Mouse (Mus musculus): ENCODE results near the gene F2r. TPM values are rescaled to one million over a fixed set of nuclear protein-coding genes. Genes with fewer than 3 reads are reported as not detected.

F2r gene
- polyA plus RNA-seq, 1 experiment from 2014 or later, result 129 TPM

- DNase-seq (ENCODE audit: low spot score, missing footprints) (no peak), ATAC-seq (ENCODE audit: low FRiP score) (no peak)
- H3K27me3 ChIP-seq (ENCODE audit: control insufficient read depth, insufficient read depth, low read length), result no peaks in the 10 kb centered on the region
- WGBS, result 85% methylated on average over 10 of the region's 10 CpGs
- no peak overlapping the region for H3K4me3 ChIP-seq (ENCODE audit: low read depth, low read length)
- H3K4me2 ChIP-seq, result no peak overlapping the region
- H3K9me3 ChIP-seq (ENCODE audit: control insufficient read depth, low read length), result no peaks in the 10 kb centered on the region
- no peaks in the 10 kb centered on the region for H3K36me3 ChIP-seq (ENCODE audit: control insufficient read depth, insufficient read depth, low read length)
- no peak overlapping the region for H3K9ac ChIP-seq (ENCODE audit: low read length)
- peaks cover 2% of the 10 kb centered on the region; the same call in 1 of the 2 replicates for H3K4me1 ChIP-seq (ENCODE audit: control insufficient read depth, insufficient read depth, low read length)
- no peak overlapping the region for H3K27ac ChIP-seq (ENCODE audit: low read depth, low read length)
These were observed 19.4 kb upstream of the F2r start for GRCm38 (mm10) chr13:95637737-95638136.

DNA sequence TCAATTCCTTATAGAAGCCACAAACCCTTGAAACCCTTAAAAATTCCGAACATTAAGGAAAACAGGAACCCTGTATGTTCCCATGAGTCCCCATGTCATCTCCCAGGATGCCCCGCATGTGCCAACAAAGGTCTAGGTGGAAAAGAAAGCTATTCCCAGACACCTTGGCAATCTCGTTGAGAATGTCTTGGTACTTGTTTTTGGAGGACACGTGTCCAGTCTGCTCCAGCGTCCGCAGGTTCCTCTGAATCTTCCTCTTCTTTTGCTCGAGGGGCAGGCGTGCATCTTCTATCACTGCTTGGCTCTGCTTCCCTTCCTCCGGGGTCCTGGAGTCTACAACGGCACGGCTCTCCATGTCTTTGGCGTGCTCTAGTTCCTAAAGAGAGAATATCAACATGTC, 17.0 kb upstream of the F2r start:
- Histone ChIP-seq H3K4me1 (ENCODE audit: control insufficient read depth, insufficient read depth, low read length) (peaks cover 2% of the 10 kb centered on the region; the same call in 1 of the 2 replicates), H3K27me3 (ENCODE audit: control insufficient read depth, insufficient read depth, low read length) (no peaks in the 10 kb centered on the region), H3K4me2 (no peak overlapping the region), H3K36me3 (ENCODE audit: control insufficient read depth, insufficient read depth, low read length) (peaks cover 2% of the 10 kb centered on the region; the same call in 1 of the 2 replicates), H3K9me3 (ENCODE audit: control insufficient read depth, low read length) (no peaks in the 10 kb centered on the region), H3K9ac (ENCODE audit: low read length) (no peak overlapping the region), H3K4me3 (ENCODE audit: low read depth, low read length) (no peak overlapping the region), H3K27ac (ENCODE audit: low read depth, low read length) (no peak overlapping the region)
- WGBS, result 91% methylated on average over 12 of the region's 12 CpGs
- ATAC-seq (ENCODE audit: low FRiP score) (no peak), DNase-seq (ENCODE audit: low spot score, missing footprints) (no peak)

DNA sequence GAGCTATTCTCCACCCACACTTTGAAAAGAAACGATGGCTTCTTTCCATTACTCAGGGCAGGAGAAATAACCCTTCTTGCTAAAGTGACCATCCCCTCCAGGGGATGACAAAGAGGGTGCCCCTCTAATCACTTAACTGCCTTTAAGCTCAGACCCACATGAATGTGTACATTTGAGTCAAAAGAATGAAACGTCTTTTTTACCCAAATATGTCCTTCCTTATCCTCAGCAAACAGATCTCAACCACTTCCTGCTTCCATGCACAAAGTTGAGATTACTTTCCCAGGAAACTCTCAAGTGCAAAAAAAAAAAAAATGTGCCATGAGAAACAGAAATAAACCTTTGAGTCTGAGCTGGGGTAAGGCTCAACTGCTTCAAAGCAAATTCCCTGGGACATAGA, 16.2 kb upstream of the F2r start:
- Histone ChIP-seq H3K4me1 (ENCODE audit: control insufficient read depth, insufficient read depth, low read length) (peaks cover under 1% of the 10 kb centered on the region; the same call in 1 of the 2 replicates), H3K9me3 (ENCODE audit: control insufficient read depth, low read length) (no peaks in the 10 kb centered on the region), H3K27ac (ENCODE audit: low read depth, low read length) (no peak overlapping the region), H3K36me3 (ENCODE audit: control insufficient read depth, insufficient read depth, low read length) (peaks cover 2% of the 10 kb centered on the region; the same call in 1 of the 2 replicates), H3K4me2 (no peak overlapping the region), H3K27me3 (ENCODE audit: control insufficient read depth, insufficient read depth, low read length) (no peaks in the 10 kb centered on the region), H3K4me3 (ENCODE audit: low read depth, low read length) (no peak overlapping the region), H3K9ac (ENCODE audit: low read length) (no peak overlapping the region)
- WGBS, result 67% methylated on average over 2 of the region's 2 CpGs
- DNase-seq (ENCODE audit: low spot score, missing footprints) (no peak), ATAC-seq (ENCODE audit: low FRiP score) (no peak)

DNA sequence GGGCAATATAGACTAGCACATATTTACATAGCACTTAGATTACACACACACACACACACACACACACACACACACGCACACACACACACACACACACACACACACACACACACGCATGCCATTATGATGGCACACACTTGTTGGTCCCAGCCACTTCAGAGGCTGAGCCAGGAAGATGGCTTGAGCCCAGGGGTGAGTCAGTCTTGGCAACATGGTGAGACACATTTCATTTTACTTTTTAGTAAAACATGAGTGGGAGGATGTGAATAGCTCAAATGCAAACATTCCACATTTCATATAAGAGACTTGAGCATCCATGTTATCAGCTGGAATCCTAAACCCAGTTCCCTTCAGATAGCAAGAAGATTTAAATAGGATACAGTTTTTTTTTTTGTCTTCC, 15.1 kb upstream of the F2r start:
- no peaks in the 10 kb centered on the region for H3K9me3 ChIP-seq (ENCODE audit: control insufficient read depth, low read length)
- no peak overlapping the region for H3K9ac ChIP-seq (ENCODE audit: low read length)
- H3K4me3 ChIP-seq (ENCODE audit: low read depth, low read length), result no peak overlapping the region
- ATAC-seq (ENCODE audit: low FRiP score) (no peak), DNase-seq (ENCODE audit: low spot score, missing footprints) (no peak)
- H3K36me3 ChIP-seq (ENCODE audit: control insufficient read depth, insufficient read depth, low read length), result peaks cover 2% of the 10 kb centered on the region; the same call in 1 of the 2 replicates
- WGBS, result 87% methylated on average over 2 of the region's 2 CpGs
- H3K27me3 ChIP-seq (ENCODE audit: control insufficient read depth, insufficient read depth, low read length), result no peaks in the 10 kb centered on the region
- no peak overlapping the region for H3K27ac ChIP-seq (ENCODE audit: low read depth, low read length)
- H3K4me2 ChIP-seq, result no peak overlapping the region
- no peaks in the 10 kb centered on the region for H3K4me1 ChIP-seq (ENCODE audit: control insufficient read depth, insufficient read depth, low read length)

DNA sequence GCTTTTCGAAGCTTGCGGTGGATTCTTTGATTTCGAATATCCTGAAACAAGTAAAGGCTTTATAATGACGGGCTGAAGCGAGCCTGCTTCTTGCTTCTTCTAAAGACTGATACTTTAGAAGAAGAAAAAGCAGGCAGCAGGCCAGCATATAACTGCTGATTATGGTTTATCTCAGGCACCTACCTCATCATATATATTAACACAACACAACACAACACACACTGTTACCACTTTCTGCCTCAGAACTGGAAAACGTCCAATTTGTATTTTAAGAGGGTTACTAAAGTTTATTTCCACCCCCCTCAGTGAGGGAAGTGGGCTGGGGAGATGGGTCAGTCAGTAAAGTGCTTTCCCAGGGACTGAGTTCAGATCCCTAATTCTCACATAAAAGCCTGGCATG, 13.9 kb upstream of the F2r start:
- Histone ChIP-seq H3K9ac (ENCODE audit: low read length) (no peak overlapping the region), H3K27ac (ENCODE audit: low read depth, low read length) (no peak overlapping the region), H3K27me3 (ENCODE audit: control insufficient read depth, insufficient read depth, low read length) (no peaks in the 10 kb centered on the region), H3K4me3 (ENCODE audit: low read depth, low read length) (no peak overlapping the region), H3K4me2 (no peak overlapping the region), H3K9me3 (ENCODE audit: control insufficient read depth, low read length) (no peaks in the 10 kb centered on the region), H3K36me3 (ENCODE audit: control insufficient read depth, insufficient read depth, low read length) (peaks cover 2% of the 10 kb centered on the region; the same call in 1 of the 2 replicates), H3K4me1 (ENCODE audit: control insufficient read depth, insufficient read depth, low read length) (no peaks in the 10 kb centered on the region)
- DNase-seq (ENCODE audit: low spot score, missing footprints), result no peak
- no peak for ATAC-seq (ENCODE audit: low FRiP score)
- WGBS, result 95% methylated on average over 6 of the region's 6 CpGs

- Histone ChIP-seq H3K36me3 (ENCODE audit: control insufficient read depth, insufficient read depth, low read length) (peaks cover 2% of the 10 kb centered on the region; the same call in 1 of the 2 replicates), H3K27me3 (ENCODE audit: control insufficient read depth, insufficient read depth, low read length) (no peaks in the 10 kb centered on the region), H3K9ac (ENCODE audit: low read length) (no peak overlapping the region), H3K4me1 (ENCODE audit: control insufficient read depth, insufficient read depth, low read length) (no peaks in the 10 kb centered on the region), H3K4me3 (ENCODE audit: low read depth, low read length) (no peak overlapping the region), H3K27ac (ENCODE audit: low read depth, low read length) (no peak overlapping the region), H3K9me3 (ENCODE audit: control insufficient read depth, low read length) (no peaks in the 10 kb centered on the region), H3K4me2 (no peak overlapping the region)
- no peak for DNase-seq (ENCODE audit: low spot score, missing footprints)
- ATAC-seq (ENCODE audit: low FRiP score), result no peak
- 88% methylated on average over 2 of the region's 2 CpGs for WGBS
These were observed 12.5 kb upstream of the F2r start for GRCm38 (mm10) chr13:95630747-95631146.

GRCm38 (mm10) chr13:95629751-95630150, 11.5 kb upstream of the F2r start:
- no peak overlapping the region for H3K9ac ChIP-seq (ENCODE audit: low read length)
- no peaks in the 10 kb centered on the region for H3K4me1 ChIP-seq (ENCODE audit: control insufficient read depth, insufficient read depth, low read length)
- no peak overlapping the region for H3K27ac ChIP-seq (ENCODE audit: low read depth, low read length)
- H3K9me3 ChIP-seq (ENCODE audit: control insufficient read depth, low read length), result no peaks in the 10 kb centered on the region
- ATAC-seq (ENCODE audit: low FRiP score), result no peak
- no peak overlapping the region for H3K4me2 ChIP-seq
- H3K4me3 ChIP-seq (ENCODE audit: low read depth, low read length), result no peak overlapping the region
- DNase-seq (ENCODE audit: low spot score, missing footprints), result no peak
- peaks cover 2% of the 10 kb centered on the region; the same call in 1 of the 2 replicates for H3K36me3 ChIP-seq (ENCODE audit: control insufficient read depth, insufficient read depth, low read length)
- no peaks in the 10 kb centered on the region for H3K27me3 ChIP-seq (ENCODE audit: control insufficient read depth, insufficient read depth, low read length)
- 91% methylated on average over 10 of the region's 10 CpGs for WGBS

DNA sequence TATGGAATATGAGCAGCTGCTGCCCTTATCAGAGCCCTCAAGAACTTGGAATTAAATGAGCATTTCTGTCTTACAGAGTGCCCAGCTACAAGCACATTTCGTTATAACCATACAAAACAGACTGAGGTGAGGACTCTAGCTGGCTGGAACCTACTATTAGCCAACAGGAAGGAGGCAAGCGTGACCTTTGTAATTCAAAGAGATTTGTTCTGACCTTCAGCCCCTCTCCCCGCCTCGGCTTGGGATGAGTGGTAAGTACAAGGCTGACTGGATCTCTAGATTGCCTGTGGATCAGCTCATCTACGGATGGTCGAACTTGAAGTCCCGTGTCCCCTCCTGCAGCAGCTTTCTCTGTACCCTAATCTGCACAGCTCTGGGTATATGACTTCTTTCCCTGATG, 8.4 kb upstream of the F2r start:
- H3K36me3 ChIP-seq (ENCODE audit: control insufficient read depth, insufficient read depth, low read length), result peaks cover 2% of the 10 kb centered on the region; the same call in 1 of the 2 replicates
- H3K27me3 ChIP-seq (ENCODE audit: control insufficient read depth, insufficient read depth, low read length), result no peaks in the 10 kb centered on the region
- no peaks in the 10 kb centered on the region for H3K4me1 ChIP-seq (ENCODE audit: control insufficient read depth, insufficient read depth, low read length)
- ATAC-seq (ENCODE audit: low FRiP score) (no peak), DNase-seq (ENCODE audit: low spot score, missing footprints) (no peak)
- H3K27ac ChIP-seq (ENCODE audit: low read depth, low read length), result no peak overlapping the region
- 58% methylated on average over 7 of the region's 7 CpGs for WGBS
- H3K9ac ChIP-seq (ENCODE audit: low read length), result no peak overlapping the region
- no peak overlapping the region for H3K4me2 ChIP-seq
- no peak overlapping the region for H3K4me3 ChIP-seq (ENCODE audit: low read depth, low read length)
- no peaks in the 10 kb centered on the region for H3K9me3 ChIP-seq (ENCODE audit: control insufficient read depth, low read length)

DNA sequence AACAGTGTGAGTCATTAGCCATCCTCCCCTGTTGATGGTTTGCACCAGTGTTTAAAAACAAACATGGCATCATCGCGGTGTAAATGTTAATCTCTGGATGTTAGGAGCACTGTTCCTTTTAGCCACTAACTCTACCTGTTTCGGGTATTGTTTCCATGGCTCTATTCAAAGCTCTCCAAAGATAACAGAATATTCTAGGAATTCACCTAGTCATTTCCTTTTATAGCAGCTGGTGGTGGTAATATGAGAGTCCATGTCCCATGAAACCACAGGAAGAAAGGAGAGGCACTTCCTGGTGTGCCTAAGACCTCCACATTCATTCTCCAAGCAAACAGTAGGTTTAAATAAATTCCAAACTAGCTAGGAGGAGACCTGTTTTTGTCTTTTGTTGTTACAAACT, 4.8 kb upstream of the F2r start:
- H3K9ac ChIP-seq (ENCODE audit: low read length), result no peak overlapping the region
- no peak overlapping the region for H3K4me3 ChIP-seq (ENCODE audit: low read depth, low read length)
- no peaks in the 10 kb centered on the region for H3K9me3 ChIP-seq (ENCODE audit: control insufficient read depth, low read length)
- no peak overlapping the region for H3K4me2 ChIP-seq
- ATAC-seq (ENCODE audit: low FRiP score) (no peak), DNase-seq (ENCODE audit: low spot score, missing footprints) (no peak)
- H3K36me3 ChIP-seq (ENCODE audit: control insufficient read depth, insufficient read depth, low read length), result no peaks in the 10 kb centered on the region
- WGBS, result 89% methylated on average over 3 of the region's 3 CpGs
- peaks cover 3% of the 10 kb centered on the region; the same call in 1 of the 2 replicates for H3K4me1 ChIP-seq (ENCODE audit: control insufficient read depth, insufficient read depth, low read length)
- H3K27me3 ChIP-seq (ENCODE audit: control insufficient read depth, insufficient read depth, low read length), result no peaks in the 10 kb centered on the region
- no peak overlapping the region for H3K27ac ChIP-seq (ENCODE audit: low read depth, low read length)
